Mouse (Mus musculus) liver, postnatal 0 days (tissue): Measurements from ENCODE around the gene Ctf1. TPM values are rescaled to one million over a fixed set of nuclear protein-coding genes. Genes with fewer than 3 reads are reported as not detected.
A peak's percentile ranks its signal among the peaks of the same experiment; 100 is the strongest.

Experiments
- ATAC-seq: fragments of 200-750 bp; cut with Nextera tagmentation; 2 replicates; pipeline ENCODE4 v1.8.0; 2017; ENCODE audit warnings: mild to moderate bottlenecking, moderate library complexity
- DNase-seq: peaks from one replicate; pipeline ENCODE4 v3.0.0-alpha.2; 2016
- H3K27ac ChIP-seq: fragments of 300-500 bp; sonication (generic); 2 replicates; pipeline ENCODE4 v1.5.1; 2014; ENCODE audit warnings: antibody characterized with exemption, moderate library complexity, mild to moderate bottlenecking, low read depth
- H3K27me3 ChIP-seq: fragments of 300-500 bp; sonication (generic); 2 replicates; pipeline ENCODE4 v1.6.1; 2014; ENCODE audit warnings: low read length, control low read depth, mixed read lengths; ENCODE audit not compliant: insufficient read depth
- H3K36me3 ChIP-seq: fragments of 300-500 bp; sonication (generic); replicated peaks from 2 replicates; pipeline ENCODE4 v1.6.1; 2014; ENCODE audit warnings: mild to moderate bottlenecking, control low read depth, low read length, moderate library complexity, mixed read lengths; ENCODE audit not compliant: insufficient read depth
- H3K4me1 ChIP-seq: fragments of 300-500 bp; sonication (generic); 2 replicates; pipeline ENCODE4 v1.6.1; 2014; ENCODE audit warnings: antibody characterized with exemption, mild to moderate bottlenecking, control low read depth; ENCODE audit not compliant: insufficient read depth
- H3K4me2 ChIP-seq: fragments of 300-500 bp; sonication (generic); 2 replicates; pipeline ENCODE4 v1.6.1; 2014; ENCODE audit warnings: low read depth, mild to moderate bottlenecking, low read length, moderate library complexity, mixed read lengths
- H3K4me3 ChIP-seq: fragments of 300-500 bp; sonication (generic); 2 replicates; pipeline ENCODE4 v1.5.1; 2014; ENCODE audit warnings: low read depth, low read length
- H3K9ac ChIP-seq: fragments of 300-500 bp; sonication (generic); replicated peaks from 2 replicates; pipeline ENCODE4 v1.6.1; 2014; ENCODE audit warnings: mild to moderate bottlenecking, moderate library complexity
- H3K9me3 ChIP-seq: fragments of 300-500 bp; sonication (generic); 2 replicates; pipeline ENCODE4 v1.6.1; 2016; ENCODE audit warnings: mild to moderate bottlenecking, control low read depth, low read length, mixed read lengths
- CTCF ChIP-seq: sonication (generic); IDR thresholded peaks from 2 replicates; pipeline ENCODE4 v1.5.1; 2016; ENCODE audit warnings: antibody characterized with exemption, low read depth
- EP300 ChIP-seq: IDR thresholded peaks from 2 replicates; pipeline ENCODE4 v1.6.1; 2016; ENCODE audit warnings: antibody characterized with exemption, low read depth, mild to moderate bottlenecking
- WGBS: fragments of 180-500 bp; shearing (Covaris S2); extraction: QIAGEN DNeasy Blood & Tissue Kit; methylation state at CpG from one replicate; pipeline ENCODE4 v1.1.7; 2014; ENCODE audit not compliant: insufficient replicate concordance; 5-methylcytosine and 5-hydroxymethylcytosine counted together
- microRNA counts: library from miRNA; unstranded; fragments of <30 nt; microRNA quantifications from one replicate; lab custom pipeline; 2015
- microRNA-seq: library from miRNA; unstranded; fragments of <30 nt; microRNA quantifications from one replicate; pipeline ENCODE4, GENCODE M21; 2016
- polyA plus RNA-seq: library from polyadenylated mRNA; unstranded; fragments of >200 nt; fragmentation: Nextera tagmentation; extraction: Ambion mirVana; gene quantifications from 2 replicates; pipeline ENCODE4 v1.2.1, GENCODE M21; 2015

Ctf1 gene
- polyA plus RNA-seq, 1 experiment from 2014 or later: 7.9 TPM

DNA sequence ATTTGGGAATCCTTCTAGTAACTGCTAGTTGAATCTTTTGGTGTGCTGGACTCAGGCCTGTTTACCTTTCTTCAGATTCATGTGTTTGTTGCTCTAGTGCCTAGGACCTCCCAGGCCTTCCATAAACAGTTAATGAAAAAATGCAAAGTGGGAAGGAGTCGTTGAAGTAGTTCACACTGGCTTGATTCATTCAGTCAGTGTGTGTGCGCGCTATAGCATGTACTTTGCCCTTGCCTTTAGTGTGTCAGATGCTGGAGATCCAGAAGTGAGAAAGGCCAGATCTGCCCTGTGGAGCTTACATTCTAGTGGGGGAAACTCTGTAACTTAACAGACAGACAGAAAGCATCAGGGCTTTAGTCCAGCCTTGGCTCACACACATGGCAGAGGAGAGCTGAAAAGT is 47.9 kb downstream of the Ctf1 start:
- no peak overlapping the region for H3K4me2 ChIP-seq
- H3K36me3 ChIP-seq: 0 out of 2 replicates have a peak, but pooled peaks cover 4% of the 10 kb centered on the region
- H3K9me3 ChIP-seq: no peaks in the 10 kb centered on the region
- H3K4me3 ChIP-seq: no peak overlapping the region
- H3K9ac ChIP-seq: no peak overlapping the region
- no peaks in the 10 kb centered on the region for H3K4me1 ChIP-seq
- DNase-seq (no peak), ATAC-seq (no peak)
- TF ChIP-seq EP300 (no peak), CTCF (no peak)
- no peak overlapping the region for H3K27ac ChIP-seq
- 85% methylated on average over 3 of the region's 3 CpGs for WGBS
- no peaks in the 10 kb centered on the region for H3K27me3 ChIP-seq

DNA sequence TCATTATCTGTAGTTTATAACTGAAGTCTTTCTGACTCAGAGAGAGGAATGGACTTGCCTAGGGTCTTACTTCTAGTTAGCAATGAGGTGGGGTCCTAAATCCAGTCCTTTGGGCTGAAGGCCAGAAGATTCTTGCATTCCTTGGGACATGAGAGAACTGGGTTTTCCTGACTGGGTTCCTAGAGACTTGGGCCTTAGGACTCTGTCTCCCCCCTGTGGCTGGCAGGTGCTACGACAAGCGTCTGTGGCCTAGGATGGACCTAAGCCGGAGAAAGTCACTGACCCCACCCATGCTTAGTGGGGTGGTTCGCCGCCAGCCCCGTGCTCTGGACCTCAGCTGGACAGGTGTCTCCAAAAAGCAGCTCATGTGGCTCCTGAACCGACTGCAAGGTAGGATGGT is 48.5 kb downstream of the Ctf1 start:
- H3K9ac ChIP-seq: no peak overlapping the region
- TF ChIP-seq CTCF: peak; percentile 99
- TF ChIP-seq EP300: no peak
- H3K9me3 ChIP-seq: no peaks in the 10 kb centered on the region
- H3K4me2 ChIP-seq: no peak overlapping the region
- ATAC-seq: peak; percentile 67
- H3K27ac ChIP-seq: no peak overlapping the region
- 0 out of 2 replicates have a peak, but pooled peaks cover 3% of the 10 kb centered on the region for H3K4me1 ChIP-seq
- DNase-seq: peak; percentile 82
- 18% methylated on average over 7 of the region's 7 CpGs for WGBS
- no peaks in the 10 kb centered on the region for H3K27me3 ChIP-seq
- 0 out of 2 replicates have a peak, but pooled peaks cover 4% of the 10 kb centered on the region for H3K36me3 ChIP-seq
- no peak overlapping the region for H3K4me3 ChIP-seq

DNA sequence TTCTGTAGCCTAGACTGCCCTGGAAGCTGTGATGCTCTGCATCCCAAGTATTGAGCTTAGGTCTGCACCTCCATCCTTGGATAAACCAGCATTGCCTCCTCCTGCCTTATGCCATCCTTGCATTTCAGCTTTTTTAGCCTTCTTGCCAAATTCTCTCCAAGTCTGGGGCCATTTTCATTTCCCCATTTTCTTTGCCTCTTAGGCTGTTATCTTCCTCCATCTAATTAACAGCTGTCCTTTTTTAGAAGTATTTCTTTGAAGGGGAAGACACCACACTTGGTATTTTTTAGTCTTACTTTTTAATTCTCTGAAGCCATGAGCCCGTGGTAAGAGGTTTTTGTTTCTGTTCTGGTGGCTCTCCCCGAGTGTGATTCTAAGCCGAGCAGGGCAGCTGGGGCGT is 51.1 kb downstream of the Ctf1 start:
- Histone ChIP-seq H3K27ac (no peak overlapping the region), H3K9ac (no peak overlapping the region), H3K4me2 (no peak overlapping the region), H3K9me3 (no peaks in the 10 kb centered on the region), H3K4me3 (no peak overlapping the region), H3K4me1 (peaks cover 13% of the 10 kb centered on the region), H3K36me3 (0 out of 2 replicates have a peak, but pooled peaks cover 4% of the 10 kb centered on the region), H3K27me3 (no peaks in the 10 kb centered on the region)
- ATAC-seq: no peak
- TF ChIP-seq EP300 (no peak), CTCF (no peak)
- DNase-seq: no peak
- WGBS: 77% methylated on average over 4 of the region's 4 CpGs

GRCm38 (mm10) chr7:127765756-127766155 is 53.2 kb downstream of the Ctf1 start:
- 59% methylated on average over 2 of the region's 2 CpGs for WGBS
- H3K27ac ChIP-seq: no peak overlapping the region
- no peaks in the 10 kb centered on the region for H3K27me3 ChIP-seq
- no peak for ATAC-seq
- peaks cover 24% of the 10 kb centered on the region for H3K4me1 ChIP-seq
- no peak overlapping the region for H3K9ac ChIP-seq
- no peak for TF ChIP-seq CTCF
- no peak overlapping the region for H3K4me3 ChIP-seq
- no peak overlapping the region for H3K4me2 ChIP-seq
- 0 out of 2 replicates have a peak, but pooled peaks cover 4% of the 10 kb centered on the region for H3K36me3 ChIP-seq
- H3K9me3 ChIP-seq: no peaks in the 10 kb centered on the region
- no peak for DNase-seq

- Histone ChIP-seq H3K4me1 (peaks cover 34% of the 10 kb centered on the region), H3K4me2 (peak overlapping the region; percentile 79), H3K27ac (peak overlapping the region; percentile 89), H3K4me3 (peak overlapping the region; percentile 74), H3K9ac (peak overlapping the region; percentile 59), H3K9me3 (no peaks in the 10 kb centered on the region), H3K36me3 (0 out of 2 replicates have a peak, but pooled peaks cover 4% of the 10 kb centered on the region), H3K27me3 (no peaks in the 10 kb centered on the region)
- TF ChIP-seq EP300: peak; percentile 81
- peak; percentile 49 for TF ChIP-seq CTCF
- DNase-seq: peak; percentile 76
- 51% methylated on average over 17 of the region's 17 CpGs for WGBS
- peak; percentile 86 for ATAC-seq
These were observed 54.5 kb downstream of the Ctf1 start for GRCm38 (mm10) chr7:127766851-127767609.

MicroRNAs within 50 kb of the gene (microRNA counts, 519-probe panel; counts per million panel counts)
- 3,411 counts per million, percentile 36 among the panel's probes with 10 or more counts for microRNA mmu-miR-762 (lab: Ali Mortazavi, UCI)

Small RNA genes within 50 kb of the gene (microRNA-seq; reads per million reads assigned to microRNA genes)
- not detected for gene Mir762

Other genes starting within 250 kb of the Ctf1 start
- 4.7 TPM in 2 replicates for gene Fbrs, start 233.5 kb upstream of the Ctf1 start, polyA plus RNA-seq
- gene Srcap, start 200.8 kb upstream of the Ctf1 start, polyA plus RNA-seq: 6.7 and 7.7 TPM in 2 replicates
- gene Gm42715, start 193.2 kb upstream of the Ctf1 start, polyA plus RNA-seq: 3.6 and 4.1 TPM in 2 replicates
- 3.3 and 3.5 TPM in 2 replicates for gene Tmem265, start 151.3 kb upstream of the Ctf1 start, polyA plus RNA-seq
- gene Phkg2, start 139.4 kb upstream of the Ctf1 start, polyA plus RNA-seq: 14.5 and 17.0 TPM in 2 replicates
- 4.4 and 4.7 TPM in 2 replicates for gene Ccdc189, start 124.1 kb upstream of the Ctf1 start, polyA plus RNA-seq
- gene Rnf40, start 124.0 kb upstream of the Ctf1 start, polyA plus RNA-seq: 10.3 and 12.4 TPM in 2 replicates
- 1.8 and 2.0 TPM in 2 replicates for gene Zfp629, start 96.9 kb upstream of the Ctf1 start, polyA plus RNA-seq
- gene Bcl7c, start 3.8 kb upstream of the Ctf1 start, polyA plus RNA-seq: 20.1 and 26.5 TPM in 2 replicates
- gene Ctf2, start 19.4 kb downstream of the Ctf1 start, polyA plus RNA-seq: not detected in 2 replicates
- 1.6 and 1.9 TPM in 2 replicates for gene Fbxl19, start 31.8 kb downstream of the Ctf1 start, polyA plus RNA-seq
- 19.2 and 21.1 TPM in 2 replicates for gene Orai3, start 57.1 kb downstream of the Ctf1 start, polyA plus RNA-seq
- 5.5 and 7.3 TPM in 2 replicates for gene Setd1a, start 63.9 kb downstream of the Ctf1 start, polyA plus RNA-seq
- gene Gm49388, start 72.9 kb downstream of the Ctf1 start, polyA plus RNA-seq: 0.26 TPM in 1 of 2 replicates, not detected in the other
- 218 and 224 TPM in 2 replicates for gene Hsd3b7, start 87.9 kb downstream of the Ctf1 start, polyA plus RNA-seq
- gene Stx4a, start 111.6 kb downstream of the Ctf1 start, polyA plus RNA-seq: 15.8 and 17.5 TPM in 2 replicates
- gene Stx1b, start 111.8 kb downstream of the Ctf1 start, polyA plus RNA-seq: 0.18 and 0.48 TPM in 2 replicates
- 2.7 and 2.8 TPM in 2 replicates for gene Zfp646, start 163.5 kb downstream of the Ctf1 start, polyA plus RNA-seq
- 3.7 and 4.5 TPM in 2 replicates for gene Zfp668, start 164.1 kb downstream of the Ctf1 start, polyA plus RNA-seq
- gene Prss53, start 178.2 kb downstream of the Ctf1 start, polyA plus RNA-seq: 0.39 and 0.43 TPM in 2 replicates
- gene Gm21974, start 182.7 kb downstream of the Ctf1 start, polyA plus RNA-seq: not detected in 2 replicates
- gene Vkorc1, start 182.9 kb downstream of the Ctf1 start, polyA plus RNA-seq: 513 and 556 TPM in 2 replicates
- gene Bckdk, start 191.3 kb downstream of the Ctf1 start, polyA plus RNA-seq: 30.5 and 32.5 TPM in 2 replicates
- 12.5 and 13.2 TPM in 2 replicates for gene Kat8, start 199.8 kb downstream of the Ctf1 start, polyA plus RNA-seq
- gene Prss8, start 217.4 kb downstream of the Ctf1 start, polyA plus RNA-seq: 13.7 and 15.2 TPM in 2 replicates
- 3.3 and 4.5 TPM in 2 replicates for gene Prss36, start 234.0 kb downstream of the Ctf1 start, polyA plus RNA-seq